Mouse (Mus musculus) ES-E14 (cell line): Measurements from ENCODE around the gene Csrnp1.

ENCODE experiments used
- CHD2 ChIP-seq: IDR thresholded peaks from 2 replicates; pipeline ENCODE4 v1.6.1; 2014; ENCODE audit warnings: mild to moderate bottlenecking, low read depth, low read length, inconsistent platforms
- HCFC1 ChIP-seq: IDR thresholded peaks from 2 replicates; pipeline ENCODE4 v1.6.1; 2012; ENCODE audit warnings: low read length, inconsistent platforms, borderline replicate concordance; ENCODE audit not compliant: insufficient read depth
- ZNF384 ChIP-seq: IDR thresholded peaks from 2 replicates; pipeline ENCODE4 v1.6.1; 2012; ENCODE audit warnings: low read depth, low read length, inconsistent platforms

DNA sequence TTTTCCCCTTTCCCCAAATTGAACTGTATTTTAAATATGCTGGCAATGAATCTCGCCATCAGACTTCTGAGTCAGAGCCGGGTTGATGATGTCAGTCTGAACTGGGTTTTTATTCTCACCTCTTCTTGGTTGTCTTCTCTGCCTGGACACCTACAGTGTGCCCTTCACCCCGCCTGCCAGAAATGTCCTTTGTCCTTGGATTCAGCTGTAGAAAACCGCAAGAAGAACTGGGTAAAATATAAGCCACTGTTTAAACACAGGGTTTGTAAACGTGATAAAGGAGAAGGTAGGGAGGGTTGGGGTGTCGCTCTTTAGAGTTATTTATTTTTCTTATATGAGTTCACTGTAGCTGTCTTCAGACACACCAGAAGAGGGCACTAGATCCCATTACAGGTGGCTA, 48.3 kb upstream of the Csrnp1 start:
- TF ChIP-seq CHD2 (no peak), ZNF384 (no peak), HCFC1 (no peak)
